Mouse (Mus musculus): ENCODE data around the gene Gm10643.

The Gm10643 gene

GRCm38 (mm10) chr8:84038015-84038414 is 26.9 kb downstream of the Gm10643 start:
- DNase-seq = no peak

- DNase-seq = no peak
Observed at GRCm38 (mm10) chr8:84032777-84033176, 32.2 kb downstream of the Gm10643 start.

GRCm38 (mm10) chr8:84029272-84029671 is 35.7 kb downstream of the Gm10643 start:
- no peak for DNase-seq

GRCm38 (mm10) chr8:84027449-84027848 is 37.5 kb downstream of the Gm10643 start:
- no peak for DNase-seq

GRCm38 (mm10) chr8:84025863-84026262 is 39.1 kb downstream of the Gm10643 start:
- DNase-seq = no peak

- DNase-seq = no peak
Observed at GRCm38 (mm10) chr8:84024171-84024570, 40.8 kb downstream of the Gm10643 start.

GRCm38 (mm10) chr8:84023631-84024030 is 41.3 kb downstream of the Gm10643 start:
- DNase-seq = no peak

GRCm38 (mm10) chr8:84023085-84023484 is 41.9 kb downstream of the Gm10643 start:
- DNase-seq = no peak

- no peak for DNase-seq
Observed at GRCm38 (mm10) chr8:84021569-84021968, 43.4 kb downstream of the Gm10643 start.

- DNase-seq = no peak
Observed at GRCm38 (mm10) chr8:84021096-84021495, 43.8 kb downstream of the Gm10643 start, which contains the start of gene Palm3. TSS of gene Palm3 (plus strand) at chr8:84021471.

GRCm38 (mm10) chr8:84019738-84020137 is 45.2 kb downstream of the Gm10643 start:
- no peak for DNase-seq

GRCm38 (mm10) chr8:84015833-84016232 is 49.1 kb downstream of the Gm10643 start:
- no peak for DNase-seq

All from cerebellum, adult 11-12 months (tissue).